Mouse (Mus musculus): Measurements from ENCODE around the gene Lrrc58.
A peak's percentile ranks its signal among the peaks of the same experiment; 100 is the strongest.

Lrrc58 gene

DNA sequence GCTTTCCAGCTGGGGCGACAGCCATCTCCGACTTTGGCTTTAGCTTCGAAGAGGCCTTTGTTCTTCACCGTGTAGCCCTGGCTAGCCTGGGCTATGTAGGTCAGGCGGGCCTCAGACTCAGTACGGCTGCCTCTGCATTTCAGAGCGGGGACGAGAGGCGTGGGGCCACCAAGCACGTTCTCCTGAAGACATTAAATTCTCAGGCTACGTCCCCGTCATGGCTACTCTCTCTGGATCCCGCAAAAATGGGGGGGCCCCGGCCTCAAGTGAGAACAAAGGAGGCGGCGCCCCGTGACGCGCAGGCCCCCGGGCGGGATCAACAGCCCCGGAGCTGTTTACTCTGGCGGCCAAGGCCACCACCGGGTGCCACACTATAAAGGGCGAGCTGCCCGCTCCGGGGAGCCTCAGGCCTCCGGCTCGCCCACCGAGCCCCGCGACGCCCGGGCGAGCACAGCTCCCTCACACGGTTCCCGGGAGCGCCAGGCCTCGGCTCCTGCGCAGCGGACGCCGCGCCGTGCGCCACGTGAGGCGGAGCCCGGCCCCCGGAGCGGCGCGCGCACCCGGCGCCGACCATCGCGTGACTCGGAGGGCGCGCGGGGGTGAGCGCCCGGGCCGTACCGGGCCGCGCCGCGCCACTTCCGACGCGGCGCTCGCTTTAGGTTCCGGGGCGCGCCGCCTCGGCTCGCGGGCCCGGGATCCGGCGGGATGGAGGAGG, at the start of gene Lrrc58:
Lrrc58 (plus strand) TSS at position 599 of the 715 bp plus-strand sequence.
- DNase-seq (ENCODE audit: low read depth, low spot score), result peak; percentile 65

DNA sequence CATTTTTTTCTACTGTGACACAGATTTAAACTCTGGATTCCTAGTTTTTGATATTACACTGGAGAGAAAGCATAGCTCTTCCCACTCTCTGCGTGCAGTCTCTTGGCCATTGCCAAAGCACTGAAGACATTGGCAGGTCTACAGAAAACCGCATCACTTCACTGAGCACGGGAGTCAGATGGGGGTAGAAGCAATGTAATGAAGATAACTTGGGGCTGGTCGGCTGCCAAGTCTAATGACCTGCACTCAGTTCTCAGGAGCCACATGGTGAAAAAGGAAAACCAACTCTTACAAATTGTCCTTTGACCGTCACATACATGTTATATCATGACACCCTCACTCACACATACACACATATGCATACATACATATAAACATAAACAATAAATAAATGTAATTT, 44.2 kb upstream of the Lrrc58 start:
- no peak for DNase-seq (ENCODE audit: low read depth, low spot score)

DNA sequence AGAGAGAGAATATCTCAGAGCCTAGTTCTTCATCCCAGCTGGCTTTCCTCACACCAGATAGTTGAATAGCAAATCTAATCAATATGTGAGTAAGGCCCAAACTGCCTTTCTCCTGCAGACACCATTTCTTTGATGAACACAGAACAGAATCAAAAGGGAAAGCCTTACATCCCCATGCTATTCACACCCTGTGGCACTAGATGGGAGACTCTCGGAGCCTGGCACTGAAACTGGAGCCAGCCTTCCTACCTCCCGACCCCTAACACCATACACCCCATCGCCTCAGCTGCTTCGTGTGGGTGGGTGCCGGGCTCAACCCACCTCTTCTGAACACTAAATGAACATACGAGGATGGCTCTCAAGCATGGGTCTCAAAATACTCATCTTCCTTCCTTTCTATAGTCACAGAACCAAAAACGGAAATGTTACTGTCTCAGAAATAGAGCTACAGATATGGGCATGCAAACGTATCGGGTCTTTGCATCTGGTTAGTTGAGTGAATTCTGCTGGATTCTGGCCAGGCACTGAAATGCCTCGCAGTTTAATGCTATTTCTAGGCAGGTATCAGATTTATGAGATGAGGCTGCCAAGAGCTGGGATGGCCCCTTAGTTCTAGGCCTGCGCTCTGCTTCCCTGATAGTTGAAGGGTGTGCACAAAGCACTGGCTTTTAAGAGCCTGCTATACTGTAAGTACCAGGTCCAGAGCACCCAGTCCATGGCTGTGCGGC, 43.2 kb upstream of the Lrrc58 start:
- no peak for DNase-seq (ENCODE audit: low read depth, low spot score)

DNA sequence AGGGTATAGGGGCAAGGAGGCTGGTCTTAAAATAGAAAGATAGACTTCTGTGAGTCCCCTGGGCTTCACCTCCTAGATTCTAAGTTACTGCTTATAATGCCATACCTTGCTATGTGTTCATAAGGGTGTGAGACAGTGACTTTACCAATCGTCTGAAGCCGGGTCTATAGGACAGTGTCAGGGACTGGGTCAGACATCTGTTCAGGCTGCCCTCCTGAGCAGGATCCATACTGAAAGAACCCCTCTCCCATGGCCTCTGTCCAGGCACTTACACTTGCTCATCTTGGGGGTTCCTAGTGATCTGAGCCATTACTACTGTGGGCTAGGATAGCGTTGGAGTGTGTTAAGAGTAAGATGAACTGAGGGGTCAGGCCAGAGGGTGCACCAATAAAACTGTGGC, 41.9 kb upstream of the Lrrc58 start:
- no peak for DNase-seq (ENCODE audit: low read depth, low spot score)

DNA sequence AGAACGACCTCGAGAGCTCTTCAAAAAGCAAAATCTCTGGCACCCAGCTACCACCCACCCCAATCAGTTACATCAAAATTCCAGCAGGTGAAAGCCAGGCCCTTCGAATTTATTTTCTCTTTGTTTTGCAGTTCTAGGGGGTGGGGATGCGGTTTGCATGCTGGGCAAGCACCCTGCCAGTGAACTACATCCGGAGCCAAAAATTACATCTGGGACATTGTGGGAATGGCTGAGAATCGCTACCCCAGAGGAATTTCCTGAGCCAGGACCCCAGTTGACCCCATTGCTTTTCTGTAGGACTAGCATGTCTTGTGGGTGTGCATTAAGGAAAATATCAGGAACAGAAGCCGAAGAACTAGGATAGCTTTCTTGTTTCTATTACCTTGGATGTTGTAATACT, 37.1 kb upstream of the Lrrc58 start:
- DNase-seq (ENCODE audit: low read depth, low spot score), result no peak

DNA sequence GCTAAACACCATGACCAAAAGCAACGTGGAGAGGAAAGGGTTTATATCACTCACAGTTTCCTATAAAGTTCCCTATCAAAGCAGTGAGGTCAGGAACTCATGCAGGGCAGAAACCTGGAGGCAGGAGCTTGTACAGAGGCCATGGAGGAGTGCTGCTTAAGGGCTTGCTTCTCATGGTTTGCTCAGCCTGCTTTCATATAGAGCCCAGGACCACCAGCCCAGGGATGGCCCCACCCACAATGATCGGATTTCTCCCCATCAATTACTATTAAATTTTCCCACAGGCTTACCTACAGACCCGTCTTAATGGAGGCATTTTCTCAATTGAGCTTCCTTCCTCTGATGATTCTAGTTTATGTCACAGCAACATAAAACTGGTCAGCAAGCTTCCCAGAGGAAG, 30.6 kb upstream of the Lrrc58 start:
- no peak for DNase-seq (ENCODE audit: low read depth, low spot score)

DNA sequence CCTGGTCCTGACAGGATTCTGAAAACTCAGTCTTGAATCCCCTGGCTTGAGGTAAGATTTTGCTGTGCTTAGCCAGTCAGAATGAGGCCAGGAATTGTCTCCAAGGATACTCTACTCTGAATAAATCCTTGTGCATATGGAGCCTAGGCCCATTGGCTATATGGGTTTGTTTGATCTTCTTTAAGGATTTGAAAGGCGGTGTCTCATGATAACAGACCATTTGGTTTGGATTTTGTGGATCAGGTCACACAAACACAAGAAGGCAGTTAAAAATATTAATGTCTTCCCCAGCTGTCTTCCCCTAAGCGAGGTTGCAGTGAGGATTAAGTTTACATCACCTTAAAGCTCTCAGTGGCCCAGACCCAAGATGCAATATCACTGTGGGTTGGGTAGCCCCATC, 25.8 kb upstream of the Lrrc58 start:
- no peak for DNase-seq (ENCODE audit: low read depth, low spot score)

DNA sequence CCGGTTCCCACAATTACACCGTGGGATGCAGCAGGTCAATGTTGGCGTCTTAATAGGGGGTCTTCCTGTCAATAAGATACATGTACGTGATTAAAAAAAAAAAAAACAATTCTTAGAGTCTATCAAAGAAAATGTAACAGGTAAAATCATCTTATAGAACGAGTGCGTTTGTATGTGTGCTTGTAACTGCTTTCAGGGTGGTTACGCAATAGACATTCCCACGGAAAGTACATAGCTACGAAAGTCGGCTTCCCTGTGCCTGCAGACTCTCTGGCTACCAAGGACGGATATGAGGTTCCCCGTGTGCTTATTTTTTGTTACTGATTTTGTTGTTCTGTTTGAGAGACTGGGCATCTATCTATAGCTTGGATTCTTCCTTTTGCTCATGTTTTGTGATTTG, 24.4 kb upstream of the Lrrc58 start:
- DNase-seq (ENCODE audit: low read depth, low spot score), result no peak

DNA sequence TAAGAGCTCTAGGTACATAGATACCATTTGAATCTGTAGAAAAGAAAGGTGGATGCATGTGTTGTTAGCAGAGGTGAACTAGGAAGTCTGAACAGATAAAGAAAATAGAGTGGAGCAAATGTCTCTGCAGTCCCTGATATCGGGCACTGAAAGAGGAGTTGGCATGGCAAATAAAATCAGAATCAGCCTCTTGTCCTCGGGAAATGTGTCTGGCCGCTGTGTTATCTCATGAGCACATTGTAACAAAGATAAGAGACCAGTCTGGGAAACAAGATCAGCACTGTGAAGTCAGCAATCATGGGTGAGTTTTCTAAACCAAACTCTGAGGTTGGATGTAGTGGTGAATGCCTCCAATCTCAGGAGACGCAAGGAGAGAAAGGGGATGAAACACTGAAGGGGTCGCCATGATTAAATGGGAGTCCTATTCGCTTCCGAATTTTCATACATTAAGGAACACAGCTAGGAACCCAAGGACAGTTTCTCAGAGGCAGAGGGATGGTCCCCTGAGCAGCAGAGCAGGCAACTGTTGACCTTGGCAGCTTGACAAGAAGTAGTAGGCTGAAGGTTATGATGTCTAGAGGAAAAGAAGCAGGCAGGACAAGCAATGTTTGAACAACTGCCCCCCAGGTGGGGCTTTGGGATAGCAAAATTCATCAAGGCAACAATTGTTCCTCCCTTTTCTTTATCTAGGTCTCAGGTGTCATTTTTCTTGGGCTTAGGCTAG, 22.8 kb upstream of the Lrrc58 start:
- DNase-seq (ENCODE audit: low read depth, low spot score), result no peak

DNA sequence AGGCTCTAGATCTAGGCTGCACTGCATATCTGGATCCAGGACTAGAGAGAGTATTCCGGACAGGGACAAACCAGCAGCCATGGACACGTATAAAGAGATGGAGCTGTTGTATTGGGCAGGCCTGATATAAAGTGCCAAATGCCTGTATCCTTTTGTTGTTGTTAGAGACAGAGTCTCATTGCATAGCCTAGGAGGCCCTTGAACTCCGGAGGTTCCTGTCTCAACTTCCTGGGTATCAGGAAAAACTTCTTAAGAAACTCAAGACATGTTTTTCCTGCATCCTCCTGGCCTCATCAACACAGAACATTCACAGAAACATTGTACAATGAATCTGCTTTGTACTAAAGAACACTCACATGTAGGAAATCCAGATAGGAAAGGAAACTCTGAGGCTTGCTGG, 21.1 kb upstream of the Lrrc58 start:
- no peak for DNase-seq (ENCODE audit: low read depth, low spot score)

DNA sequence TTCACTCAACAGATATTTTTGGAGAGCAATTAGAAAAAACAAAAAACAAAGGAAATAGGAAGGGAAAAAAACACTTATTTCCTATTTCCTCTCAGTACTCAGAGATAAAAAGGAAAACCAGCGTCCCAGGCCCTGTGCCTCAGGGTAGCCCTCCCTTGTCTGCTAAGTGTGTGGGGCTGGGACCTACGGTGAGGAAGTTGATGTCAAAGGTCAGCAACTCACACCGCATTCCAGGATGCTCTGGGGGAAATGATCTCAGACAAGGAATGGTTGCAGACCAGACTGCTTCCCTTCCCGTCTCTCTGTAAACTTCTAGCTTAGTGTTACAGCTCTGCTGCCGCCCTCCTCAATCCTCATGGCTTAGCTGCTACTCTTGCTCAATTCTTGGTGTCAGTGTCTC, 16.8 kb upstream of the Lrrc58 start:
- no peak for DNase-seq (ENCODE audit: low read depth, low spot score)

DNA sequence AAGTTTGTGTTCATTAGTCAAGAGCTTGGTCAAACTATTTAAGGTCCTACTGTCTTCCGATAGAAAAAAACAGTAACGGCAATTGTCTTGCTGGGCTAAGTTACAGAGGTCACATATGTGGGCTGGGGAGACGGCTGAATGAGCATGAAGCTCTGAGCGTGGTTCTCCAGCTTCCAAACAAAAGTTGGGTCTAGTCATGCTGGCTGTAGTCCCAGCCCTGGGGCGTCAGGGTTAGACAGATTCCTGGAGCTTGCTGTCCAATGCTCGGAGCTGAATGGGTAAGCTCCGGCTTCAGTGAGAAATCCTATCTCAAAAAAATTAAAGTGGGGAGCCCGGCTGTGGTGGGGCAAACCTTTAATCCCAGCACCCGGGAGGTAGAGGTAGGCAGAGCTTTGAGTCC, 14.9 kb upstream of the Lrrc58 start:
- DNase-seq (ENCODE audit: low read depth, low spot score), result no peak

DNA sequence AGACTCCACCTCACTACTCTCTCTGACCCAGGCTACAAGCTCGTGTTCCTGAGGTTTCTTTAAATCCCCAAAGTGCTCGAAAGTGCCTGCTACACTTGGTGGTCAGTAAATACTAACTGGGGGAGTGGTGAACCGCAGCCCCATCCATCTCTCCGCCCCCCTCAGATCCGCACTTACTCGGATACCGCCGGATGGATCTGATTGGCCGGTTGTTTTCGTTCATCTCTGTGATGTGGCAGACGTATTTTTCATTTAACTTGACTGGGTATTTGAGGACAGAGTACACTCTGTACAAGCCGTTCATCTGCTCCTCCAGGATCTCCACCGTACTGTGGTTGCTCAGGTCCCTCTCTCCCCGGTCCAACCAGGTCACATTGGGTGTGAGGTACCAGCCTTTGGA, 14.1 kb upstream of the Lrrc58 start:
- no peak for DNase-seq (ENCODE audit: low read depth, low spot score)

DNA sequence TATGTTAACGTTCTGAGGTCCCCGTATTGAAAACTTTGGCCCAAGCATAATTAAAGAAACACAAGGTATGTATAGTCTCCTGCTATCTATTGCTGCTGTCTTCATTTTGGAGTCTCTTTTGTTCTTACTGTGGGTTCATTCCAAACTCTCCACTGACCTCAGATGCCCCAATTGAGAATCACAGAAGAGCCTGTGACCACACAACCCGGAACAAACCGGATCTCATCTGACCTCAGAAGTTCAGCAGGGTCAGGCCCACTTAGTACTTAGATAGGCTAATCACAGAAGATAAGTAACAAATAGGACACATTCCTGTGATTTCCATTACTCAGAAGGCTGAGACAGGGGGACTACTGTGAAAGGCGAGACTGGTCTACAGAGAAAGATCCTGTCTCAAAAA, 13.6 kb upstream of the Lrrc58 start:
- no peak for DNase-seq (ENCODE audit: low read depth, low spot score)

DNA sequence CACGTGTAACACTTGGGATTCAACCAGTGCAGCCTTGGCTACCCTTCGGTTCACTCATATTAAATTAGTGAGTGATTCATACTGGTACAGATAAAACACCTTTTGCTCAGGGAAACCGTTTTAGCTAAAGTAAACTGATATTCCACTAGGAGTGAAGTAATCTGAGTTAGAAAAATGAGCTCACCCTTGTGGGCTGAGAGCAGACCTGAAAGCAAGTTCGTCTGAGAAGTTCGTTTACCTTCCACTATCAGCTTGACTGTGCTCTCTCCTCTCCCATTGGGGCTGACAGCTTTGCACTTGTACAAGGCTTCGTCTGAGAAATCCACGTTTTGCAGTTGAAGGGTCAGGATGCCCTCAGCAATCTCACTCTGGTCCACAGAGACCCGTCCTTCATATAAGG, 12.6 kb upstream of the Lrrc58 start:
- DNase-seq (ENCODE audit: low read depth, low spot score), result no peak

DNA sequence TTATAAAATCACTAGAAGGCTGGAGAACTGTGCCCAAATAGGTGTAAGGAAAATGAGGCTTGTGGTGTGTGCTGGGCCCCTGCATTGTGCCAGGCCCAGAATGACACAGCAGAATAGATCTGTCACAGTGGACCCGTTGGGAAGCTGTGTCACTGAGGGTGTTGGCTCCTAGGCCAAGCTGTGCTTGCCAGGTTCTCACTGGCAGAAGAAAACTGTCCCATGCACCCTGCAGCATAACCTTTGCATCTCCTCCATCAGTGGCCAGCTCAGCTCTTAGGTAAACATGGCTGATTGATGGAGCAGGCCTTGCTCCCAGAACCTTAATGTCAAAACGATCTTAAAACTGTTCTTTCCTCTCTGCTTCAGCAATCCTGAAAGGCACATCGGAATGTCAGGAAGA, 11.9 kb upstream of the Lrrc58 start:
- no peak for DNase-seq (ENCODE audit: low read depth, low spot score)

DNA sequence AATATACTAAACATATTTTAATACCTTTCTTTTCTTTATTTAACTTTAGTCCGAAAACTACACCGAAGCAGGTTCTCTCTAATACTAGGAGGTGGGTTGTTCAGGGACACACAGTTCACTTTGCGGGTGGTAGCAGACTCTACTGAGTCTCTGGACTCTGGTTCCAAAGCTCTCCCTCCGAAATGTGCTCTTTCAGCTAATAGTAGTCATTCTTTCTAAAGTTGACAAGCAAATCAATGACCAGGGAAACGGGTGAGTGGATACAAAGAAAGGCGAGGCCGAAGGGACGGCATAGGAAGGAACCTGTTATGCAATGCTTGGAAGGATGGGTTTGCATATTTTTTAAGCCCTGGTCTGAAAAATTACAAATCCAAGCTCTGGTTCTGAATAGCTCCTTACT, 10.7 kb upstream of the Lrrc58 start:
- no peak for DNase-seq (ENCODE audit: low read depth, low spot score)

DNA sequence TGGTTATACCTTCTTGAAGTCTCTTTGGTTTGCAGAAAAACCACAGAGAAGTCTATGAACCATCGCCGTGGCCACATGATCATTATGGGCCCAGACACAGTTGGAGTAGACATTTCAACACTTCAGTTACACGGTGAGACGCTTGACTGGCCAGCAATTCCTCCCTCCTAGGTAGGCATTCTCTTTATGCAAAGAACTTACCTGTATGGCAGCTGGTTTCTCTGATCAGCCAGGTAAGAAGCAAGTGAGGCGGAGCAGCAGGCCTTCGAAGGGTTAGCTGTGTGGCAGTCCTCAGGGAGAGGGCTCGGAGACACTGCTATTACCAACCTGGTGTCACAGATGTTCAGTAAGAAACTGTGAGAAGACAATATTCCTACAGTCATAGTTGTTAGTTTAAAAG, 8.0 kb upstream of the Lrrc58 start:
- DNase-seq (ENCODE audit: low read depth, low spot score), result no peak

DNA sequence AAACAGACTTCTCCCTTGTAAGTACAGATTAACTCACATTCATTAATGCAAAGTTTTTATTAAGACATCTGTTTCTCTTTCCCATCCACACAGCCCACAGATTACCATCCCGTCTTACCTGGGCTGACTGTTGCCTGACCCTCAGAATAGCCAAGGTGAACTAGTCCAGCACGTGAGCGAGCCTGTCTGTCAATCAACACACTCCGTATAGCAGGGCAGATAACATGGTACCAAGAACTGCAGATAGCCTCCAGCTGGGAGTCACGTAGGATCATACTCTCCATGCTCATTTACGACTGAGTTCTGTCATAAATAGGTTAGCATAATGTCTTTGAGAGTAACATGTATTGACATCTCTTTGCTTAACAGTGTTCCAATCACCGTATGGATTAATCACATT, 7.2 kb upstream of the Lrrc58 start, which contains the start of gene Gm36028:
Gm36028 (minus strand) TSS at position 118 of the 400 bp plus-strand sequence.
- DNase-seq (ENCODE audit: low read depth, low spot score), result no peak

DNA sequence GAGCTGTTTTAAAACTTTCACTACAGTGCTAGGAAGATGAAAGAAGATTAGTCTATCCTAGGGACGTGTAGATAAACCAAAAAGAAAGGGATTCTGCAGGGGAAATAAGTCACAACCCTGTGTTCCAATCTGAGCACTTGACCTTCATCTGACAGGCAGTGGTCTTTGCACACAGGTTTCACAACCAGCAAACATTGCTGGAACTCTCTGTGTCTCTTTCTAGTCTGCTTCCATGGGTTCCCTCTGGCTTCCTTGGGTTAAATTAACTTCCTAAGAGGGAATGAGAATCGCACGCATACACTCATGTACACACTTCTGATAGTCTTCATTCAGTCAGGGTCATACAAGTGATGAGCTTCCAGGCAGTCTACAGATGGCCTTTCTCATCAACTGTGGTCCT, 4.3 kb upstream of the Lrrc58 start:
- DNase-seq (ENCODE audit: low read depth, low spot score), result no peak

DNA sequence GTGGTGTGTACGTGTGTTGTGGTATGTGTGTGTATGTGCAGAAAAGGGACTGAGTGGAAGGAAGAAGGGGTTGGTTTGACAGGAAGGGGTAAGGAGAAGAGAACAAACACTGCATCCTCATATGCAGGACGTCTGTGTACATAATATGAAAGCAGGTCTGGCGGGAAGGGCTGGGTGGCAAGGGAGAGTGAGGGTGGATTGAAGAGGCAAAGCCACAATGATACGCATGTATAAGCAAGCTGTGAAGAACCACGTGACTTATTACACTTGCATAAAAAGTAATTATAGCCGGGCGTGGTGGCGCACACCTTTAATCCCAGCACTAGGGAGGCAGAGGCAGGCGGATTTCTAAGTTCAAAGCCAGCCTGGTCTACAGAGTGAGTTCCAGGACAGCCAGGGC, 2.3 kb upstream of the Lrrc58 start:
- DNase-seq (ENCODE audit: low read depth, low spot score), result no peak

DNA sequence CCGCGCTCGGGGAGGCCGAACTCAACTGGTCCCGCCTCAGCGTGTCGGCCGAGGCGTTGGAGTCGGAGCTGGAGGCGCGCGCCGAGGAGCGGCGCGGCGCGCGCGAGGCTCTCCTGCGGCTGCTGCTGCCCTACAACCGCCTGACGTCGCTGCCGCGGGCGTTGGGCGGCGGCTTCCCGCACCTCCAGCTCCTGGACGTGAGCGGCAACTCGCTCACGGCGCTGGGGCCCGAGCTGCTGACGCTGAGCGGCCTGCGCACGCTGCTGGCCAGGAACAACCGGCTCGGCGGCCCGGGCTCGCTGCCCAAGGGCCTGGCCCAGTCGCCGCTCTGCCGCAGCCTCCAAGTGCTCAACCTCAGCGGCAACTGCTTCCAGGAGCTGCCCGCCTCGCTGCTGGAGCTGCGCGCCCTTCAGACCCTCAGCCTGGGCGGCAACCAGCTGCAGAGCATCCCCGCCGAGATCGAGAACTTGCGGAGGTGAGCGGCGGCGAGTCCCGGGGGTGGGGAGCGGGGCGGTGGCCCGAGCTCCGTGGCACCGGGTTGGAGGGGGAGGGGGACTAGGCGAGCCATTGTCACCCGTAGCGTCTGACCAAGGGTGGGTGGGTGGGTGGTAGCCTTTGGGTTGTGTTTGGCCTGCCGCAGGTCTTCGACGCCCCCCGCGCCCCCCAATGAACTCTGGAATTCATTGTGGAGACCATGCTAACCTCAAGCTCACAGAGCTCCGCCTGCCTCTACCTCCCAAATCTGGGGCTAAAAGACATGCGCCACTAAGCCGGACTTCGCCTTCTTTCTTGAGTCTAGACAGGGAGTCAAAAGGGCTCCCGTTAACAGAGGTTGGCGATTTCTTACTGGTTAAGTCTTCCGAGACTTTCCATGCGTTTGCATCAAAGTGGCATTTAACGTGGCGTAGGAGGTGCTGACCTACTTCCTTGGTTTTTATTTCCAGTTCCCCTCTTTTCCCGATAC, 599 bp downstream of the Lrrc58 start:
- DNase-seq (ENCODE audit: low read depth, low spot score), result peak; percentile 55
